Mouse (Mus musculus): ENCODE data around the gene Dock11. TPM values are rescaled to one million over a fixed set of nuclear protein-coding genes. Genes with fewer than 3 reads are reported as not detected.

Gene Dock11
- polyA plus RNA-seq, 1 experiment from 2014 or later, result 14.1 TPM

Other genes starting within 250 kb of the Dock11 start
- gene Il13ra1, start 223.3 kb downstream of the Dock11 start, polyA plus RNA-seq (2015; fragmentation: Nextera tagmentation; extraction: Ambion mirVana), result 25.4 and 26.8 TPM in 2 replicates